Mouse (Mus musculus): ENCODE results near the gene Chst12. TPM values are rescaled to one million over a fixed set of nuclear protein-coding genes. Genes with fewer than 3 reads are reported as not detected.

The Chst12 gene
- polyA plus RNA-seq, 1 experiment, result 281 TPM

- TF ChIP-seq GATA1 (IDR thresholded peaks at IDR 0.05; ENCODE audit: borderline replicate concordance, low read length), result no peak
- no peak for TF ChIP-seq FLI1 (IDR thresholded peaks at IDR 0.05; ENCODE audit: low read length)
- peaks cover 98% of the 10 kb centered on the region for H3K4me1 ChIP-seq
- H3K9me3 ChIP-seq, result no peaks in the 10 kb centered on the region
- H3K27me3 ChIP-seq (replicated peaks), result no peaks in the 10 kb centered on the region
- H3K36me3 ChIP-seq (replicated peaks; ENCODE audit: low read length), result peaks cover 84% of the 10 kb centered on the region
- H3K4me3 ChIP-seq (replicated peaks), result peak overlapping the region; percentile 86
Measured at GRCm38 (mm10) chr5:140514799-140515486, 9.6 kb downstream of the Chst12 start.

- Histone ChIP-seq H3K4me1 (peaks cover 96% of the 10 kb centered on the region), H3K9me3 (no peaks in the 10 kb centered on the region), H3K36me3 (replicated peaks; ENCODE audit: low read length) (peaks cover 82% of the 10 kb centered on the region), H3K4me3 (replicated peaks) (peak overlapping the region; percentile 76), H3K27me3 (replicated peaks) (no peaks in the 10 kb centered on the region)
- TF ChIP-seq FLI1 (IDR thresholded peaks at IDR 0.05; ENCODE audit: low read length), result no peak
- TF ChIP-seq GATA1 (IDR thresholded peaks at IDR 0.05; ENCODE audit: borderline replicate concordance, low read length), result no peak
Measured at GRCm38 (mm10) chr5:140517159-140517920, 12.0 kb downstream of the Chst12 start.

DNA sequence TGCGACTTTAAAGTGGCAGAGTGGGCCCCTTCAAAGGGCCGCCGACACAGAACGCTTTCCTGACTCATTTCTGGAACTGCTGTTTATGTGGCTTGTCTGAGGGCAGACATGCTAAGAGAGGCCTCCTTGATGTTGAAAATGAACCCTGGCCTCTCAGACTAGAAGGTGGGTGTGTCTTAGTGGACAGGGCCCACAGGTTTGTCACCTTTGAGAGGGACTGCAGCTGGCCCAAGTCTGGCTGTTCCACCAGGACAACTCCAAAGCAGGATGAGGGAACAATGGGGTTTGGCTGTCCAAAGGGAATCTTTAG is 12.5 kb downstream of the Chst12 start:
- Histone ChIP-seq H3K27me3 (replicated peaks) (no peaks in the 10 kb centered on the region), H3K4me1 (peaks cover 96% of the 10 kb centered on the region), H3K36me3 (replicated peaks; ENCODE audit: low read length) (peaks cover 82% of the 10 kb centered on the region), H3K4me3 (replicated peaks) (peak overlapping the region; percentile 55), H3K9me3 (no peaks in the 10 kb centered on the region)
- TF ChIP-seq GATA1 (IDR thresholded peaks at IDR 0.05; ENCODE audit: borderline replicate concordance, low read length), result no peak
- TF ChIP-seq FLI1 (IDR thresholded peaks at IDR 0.05; ENCODE audit: low read length), result no peak

- Histone ChIP-seq H3K4me1 (peaks cover 85% of the 10 kb centered on the region), H3K27me3 (replicated peaks) (no peaks in the 10 kb centered on the region), H3K4me3 (replicated peaks) (peak overlapping the region; percentile 42), H3K9me3 (no peaks in the 10 kb centered on the region), H3K36me3 (replicated peaks; ENCODE audit: low read length) (peaks cover 87% of the 10 kb centered on the region)
- TF ChIP-seq GATA1 (IDR thresholded peaks at IDR 0.05; ENCODE audit: borderline replicate concordance, low read length) (no peak), FLI1 (IDR thresholded peaks at IDR 0.05; ENCODE audit: low read length) (no peak)
Measured at GRCm38 (mm10) chr5:140521196-140521595, 15.8 kb downstream of the Chst12 start.

DNA sequence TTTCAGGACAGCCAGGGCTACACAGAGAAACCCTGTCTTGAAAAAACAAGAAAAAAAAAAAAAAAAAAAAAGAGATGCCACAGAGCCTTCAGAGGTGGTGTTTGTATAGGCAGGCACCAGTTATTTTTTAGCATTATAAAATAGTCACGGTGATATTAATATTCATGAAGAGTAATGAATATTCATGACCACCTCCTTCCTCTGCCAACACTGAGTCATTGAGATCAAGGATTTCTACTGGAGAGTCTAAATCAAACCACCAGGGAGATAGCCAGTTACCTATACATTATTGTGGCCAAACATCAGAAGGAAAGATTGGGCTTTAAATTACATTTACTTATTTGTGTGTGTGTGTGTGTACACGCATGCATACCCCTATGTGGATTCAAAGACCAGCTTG is 21.4 kb downstream of the Chst12 start:
- Histone ChIP-seq H3K9me3 (0 out of 2 replicates have a peak, but pooled peaks cover 2% of the 10 kb centered on the region), H3K4me1 (peaks cover 42% of the 10 kb centered on the region), H3K27me3 (replicated peaks) (no peaks in the 10 kb centered on the region), H3K4me3 (replicated peaks) (no peak overlapping the region), H3K36me3 (replicated peaks; ENCODE audit: low read length) (peaks cover 73% of the 10 kb centered on the region)
- TF ChIP-seq FLI1 (IDR thresholded peaks at IDR 0.05; ENCODE audit: low read length), result no peak
- TF ChIP-seq GATA1 (IDR thresholded peaks at IDR 0.05; ENCODE audit: borderline replicate concordance, low read length), result no peak

- H3K27me3 ChIP-seq (replicated peaks), result peaks cover 12% of the 10 kb centered on the region
- peaks cover 33% of the 10 kb centered on the region for H3K4me1 ChIP-seq
- no peaks in the 10 kb centered on the region for H3K9me3 ChIP-seq
- TF ChIP-seq FLI1 (IDR thresholded peaks at IDR 0.05; ENCODE audit: low read length) (no peak), GATA1 (IDR thresholded peaks at IDR 0.05; ENCODE audit: borderline replicate concordance, low read length) (no peak)
- no peaks in the 10 kb centered on the region for H3K36me3 ChIP-seq (replicated peaks; ENCODE audit: low read length)
- H3K4me3 ChIP-seq (replicated peaks), result no peak overlapping the region
Measured at GRCm38 (mm10) chr5:140538111-140538683, 32.8 kb downstream of the Chst12 start.

GRCm38 (mm10) chr5:140540106-140540505 is 34.8 kb downstream of the Chst12 start:
- no peaks in the 10 kb centered on the region for H3K36me3 ChIP-seq (replicated peaks; ENCODE audit: low read length)
- H3K4me1 ChIP-seq, result peaks cover 33% of the 10 kb centered on the region
- no peak overlapping the region for H3K4me3 ChIP-seq (replicated peaks)
- peaks cover 18% of the 10 kb centered on the region for H3K27me3 ChIP-seq (replicated peaks)
- TF ChIP-seq FLI1 (IDR thresholded peaks at IDR 0.05; ENCODE audit: low read length) (no peak), GATA1 (IDR thresholded peaks at IDR 0.05; ENCODE audit: borderline replicate concordance, low read length) (no peak)
- no peaks in the 10 kb centered on the region for H3K9me3 ChIP-seq

GRCm38 (mm10) chr5:140542811-140543575 is 37.6 kb downstream of the Chst12 start:
- Histone ChIP-seq H3K4me3 (replicated peaks) (no peak overlapping the region), H3K36me3 (replicated peaks; ENCODE audit: low read length) (no peaks in the 10 kb centered on the region), H3K4me1 (peaks cover 15% of the 10 kb centered on the region), H3K9me3 (no peaks in the 10 kb centered on the region), H3K27me3 (replicated peaks) (peaks cover 26% of the 10 kb centered on the region)
- TF ChIP-seq FLI1 (IDR thresholded peaks at IDR 0.05; ENCODE audit: low read length) (no peak), GATA1 (IDR thresholded peaks at IDR 0.05; ENCODE audit: borderline replicate concordance, low read length) (no peak)

DNA sequence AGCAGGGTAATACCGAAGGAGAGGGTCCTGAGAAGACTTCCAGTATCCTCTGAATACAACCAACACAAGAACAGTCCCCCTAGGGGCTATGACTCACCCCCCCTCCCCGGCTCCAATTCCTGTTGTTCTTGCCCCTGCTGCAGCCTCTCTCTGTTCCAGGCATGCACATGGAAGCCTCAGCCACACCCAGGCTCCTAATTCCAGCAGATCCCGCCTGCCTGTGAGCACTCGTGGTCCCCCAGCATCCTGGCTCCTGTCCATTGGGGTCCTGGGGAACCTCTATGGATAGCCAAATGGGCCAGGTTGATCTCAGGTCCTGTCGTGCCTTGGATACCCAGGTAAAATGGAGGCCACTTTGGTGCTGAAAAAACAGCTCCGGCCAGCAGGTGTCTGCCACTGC is 40.3 kb downstream of the Chst12 start:
- H3K27me3 ChIP-seq (replicated peaks), result peaks cover 32% of the 10 kb centered on the region
- peaks cover 3% of the 10 kb centered on the region; the same call in 1 of the 2 replicates for H3K9me3 ChIP-seq
- no peaks in the 10 kb centered on the region for H3K4me1 ChIP-seq
- TF ChIP-seq GATA1 (IDR thresholded peaks at IDR 0.05; ENCODE audit: borderline replicate concordance, low read length) (no peak), FLI1 (IDR thresholded peaks at IDR 0.05; ENCODE audit: low read length) (no peak)
- H3K4me3 ChIP-seq (replicated peaks), result no peak overlapping the region
- no peaks in the 10 kb centered on the region for H3K36me3 ChIP-seq (replicated peaks; ENCODE audit: low read length)

Data from megakaryocyte, embryonic 14.5 days (primary cell).